Mouse (Mus musculus): Measurements from ENCODE around the gene Cant1.
"Not testable (repeated sequence)": the region's sequence is repeated elsewhere in the genome, so short reads cannot be mapped to it uniquely, and the experiment has no call there.

The Cant1 gene

GRCm38 (mm10) chr11:118409106-118410072 is 9.5 kb downstream of the Cant1 start:
- no peak for DNase-seq (ENCODE audit: extremely low spot score, low read depth, low spot score)

- DNase-seq (ENCODE audit: extremely low spot score, low read depth, low spot score) = no peak
Measured at GRCm38 (mm10) chr11:118408051-118408740, 10.7 kb downstream of the Cant1 start.

- no peak for DNase-seq (ENCODE audit: extremely low spot score, low read depth, low spot score)
Measured at GRCm38 (mm10) chr11:118407318-118407910, 11.5 kb downstream of the Cant1 start.

- DNase-seq (ENCODE audit: extremely low spot score, low read depth, low spot score) = no peak
Measured at GRCm38 (mm10) chr11:118406521-118406920, 12.4 kb downstream of the Cant1 start.

GRCm38 (mm10) chr11:118405311-118405710 is 13.6 kb downstream of the Cant1 start:
- DNase-seq (ENCODE audit: extremely low spot score, low read depth, low spot score) = no peak

GRCm38 (mm10) chr11:118403951-118404899 is 14.7 kb downstream of the Cant1 start:
- DNase-seq (ENCODE audit: extremely low spot score, low read depth, low spot score) = no peak

GRCm38 (mm10) chr11:118403183-118403582 is 15.7 kb downstream of the Cant1 start:
- DNase-seq (ENCODE audit: extremely low spot score, low read depth, low spot score) = no peak

GRCm38 (mm10) chr11:118401760-118402280 is 17.1 kb downstream of the Cant1 start, which contains the start of gene Lgals3bp:
TSS of gene Lgals3bp (minus strand) at chr11:118402092.
- no peak for DNase-seq (ENCODE audit: extremely low spot score, low read depth, low spot score)

GRCm38 (mm10) chr11:118401195-118401594 is 17.7 kb downstream of the Cant1 start:
- no peak for DNase-seq (ENCODE audit: extremely low spot score, low read depth, low spot score)

GRCm38 (mm10) chr11:118400566-118400936 is 18.3 kb downstream of the Cant1 start:
- no peak for DNase-seq (ENCODE audit: extremely low spot score, low read depth, low spot score)

GRCm38 (mm10) chr11:118399891-118400565 is 18.9 kb downstream of the Cant1 start:
- no peak for DNase-seq (ENCODE audit: extremely low spot score, low read depth, low spot score)

- no peak for DNase-seq (ENCODE audit: extremely low spot score, low read depth, low spot score)
Measured at GRCm38 (mm10) chr11:118397806-118398530, 20.9 kb downstream of the Cant1 start.

GRCm38 (mm10) chr11:118394538-118394937 is 24.3 kb downstream of the Cant1 start:
- no peak for DNase-seq (ENCODE audit: extremely low spot score, low read depth, low spot score)

GRCm38 (mm10) chr11:118393991-118394390 is 24.9 kb downstream of the Cant1 start:
- no peak for DNase-seq (ENCODE audit: extremely low spot score, low read depth, low spot score)

GRCm38 (mm10) chr11:118387816-118388215 is 31.1 kb downstream of the Cant1 start:
- DNase-seq (ENCODE audit: extremely low spot score, low read depth, low spot score) = not testable (repeated sequence)

GRCm38 (mm10) chr11:118379251-118380009 is 39.5 kb downstream of the Cant1 start:
- no peak for DNase-seq (ENCODE audit: extremely low spot score, low read depth, low spot score)

GRCm38 (mm10) chr11:118378656-118379055 is 40.2 kb downstream of the Cant1 start:
- no peak for DNase-seq (ENCODE audit: extremely low spot score, low read depth, low spot score)

GRCm38 (mm10) chr11:118376323-118376722 is 42.6 kb downstream of the Cant1 start:
- not testable (repeated sequence) for DNase-seq (ENCODE audit: extremely low spot score, low read depth, low spot score)

All from hindlimb bud, embryonic 11.5 days (tissue).